Mouse (Mus musculus): ENCODE data around the gene Trim54. TPM values are rescaled to one million over a fixed set of nuclear protein-coding genes. Genes with fewer than 3 reads are reported as not detected.

Gene Trim54
- total and polyA plus RNA-seq, 3 experiments = not detected

- Histone ChIP-seq H3K4me1 (ENCODE audit: control insufficient read depth in 1 of 2, insufficient read depth in 2 of 2, low read length in 2 of 2) (no peaks in the 10 kb centered on the region), H3K79me2 (ENCODE audit: control insufficient read depth, insufficient read depth, low read length, poor library complexity) (no peaks in the 10 kb centered on the region), H3K27ac (ENCODE audit: control insufficient read depth, low read depth, low read length) (no peak overlapping the region), H3K36me3 (ENCODE audit: control insufficient read depth in 1 of 2, insufficient read depth in 2 of 2, low read length in 2 of 2) (no peaks in the 10 kb centered on the region), H3K9ac (ENCODE audit: control insufficient read depth, low read depth, low read length, poor library complexity, severe bottlenecking) (no peak overlapping the region), H3K9me3 (replicated peaks; ENCODE audit: insufficient read depth, low read length) (no peaks in the 10 kb centered on the region), H3K27me3 (ENCODE audit: control insufficient read depth in 1 of 2, insufficient read depth in 2 of 2, low read length in 2 of 2) (peaks cover 12 to 20% of the 10 kb centered on the region in 2 experiments), H3K4me3 (ENCODE audit: control insufficient read depth in 1 of 2, insufficient read depth in 1 of 2, low read depth in 2 of 2, low read length in 2 of 2) (0 out of 4 replicates have a peak overlapping the region, but pooled peaks of 1 of the 2 experiments have one; percentile 34)
- no peak for DNase-seq (ENCODE audit: low read depth, low spot score)
- TF ChIP-seq ELF1 (IDR thresholded peaks at IDR 0.05; ENCODE audit: low read depth, low read length) (no peak), MAZ (IDR thresholded peaks at IDR 0.05; ENCODE audit: low read depth, low read length) (no peak), MAFK (IDR thresholded peaks at IDR 0.05; ENCODE audit: borderline replicate concordance, low read depth, low read length) (no peak), ZKSCAN1 (IDR thresholded peaks at IDR 0.05; ENCODE audit: low read depth, low read length) (no peak), USF1 (IDR thresholded peaks at IDR 0.05; ENCODE audit: low read depth, low read length) (no peak), MYC (IDR thresholded peaks at IDR 0.05; ENCODE audit: low read depth, low read length) (no peak), RAD21 (IDR thresholded peaks at IDR 0.05; ENCODE audit: low read depth, low read length) (no peak)
Observed at GRCm38 (mm10) chr5:31094100-31094798, 22.3 kb upstream of the Trim54 start.

GRCm38 (mm10) chr5:31094799-31095691, 21.5 kb upstream of the Trim54 start:
- no peaks in the 10 kb centered on the region for H3K36me3 ChIP-seq (ENCODE audit: control insufficient read depth in 1 of 2, insufficient read depth in 2 of 2, low read length in 2 of 2)
- no peaks in the 10 kb centered on the region for H3K9me3 ChIP-seq (replicated peaks; ENCODE audit: insufficient read depth, low read length)
- no peak overlapping the region for H3K27ac ChIP-seq (ENCODE audit: control insufficient read depth, low read depth, low read length)
- peaks cover 7 to 12% of the 10 kb centered on the region in 2 experiments for H3K27me3 ChIP-seq (ENCODE audit: control insufficient read depth in 1 of 2, insufficient read depth in 2 of 2, low read length in 2 of 2)
- DNase-seq (ENCODE audit: low read depth, low spot score) = peak; percentile 65
- H3K9ac ChIP-seq (ENCODE audit: control insufficient read depth, low read depth, low read length, poor library complexity, severe bottlenecking) = 0 out of 2 replicates have a peak overlapping the region, but pooled peaks have one; percentile 15
- H3K4me3 ChIP-seq (ENCODE audit: control insufficient read depth in 1 of 2, insufficient read depth in 1 of 2, low read depth in 2 of 2, low read length in 2 of 2) = peak overlapping the region; percentile 7 to 34; a peak in 3 of 4 replicates
- no peaks in the 10 kb centered on the region for H3K79me2 ChIP-seq (ENCODE audit: control insufficient read depth, insufficient read depth, low read length, poor library complexity)
- peak; percentile 50; the same call in 1 of the 2 replicates for TF ChIP-seq BHLHE40 (IDR thresholded peaks at IDR 0.05; ENCODE audit: borderline replicate concordance, low read depth, low read length)
- TF ChIP-seq POLR2A (IDR thresholded peaks at IDR 0.05; ENCODE audit: control insufficient read depth in 1 of 2, insufficient read depth in 1 of 2, low read depth in 1 of 2, low read length in 2 of 2, poor library complexity in 1 of 2) = 0 out of 4 replicates have a peak, but pooled peaks of 1 of the 2 experiments have one; percentile 32
- no peak for TF ChIP-seq UBTF (IDR thresholded peaks at IDR 0.05; ENCODE audit: borderline replicate concordance, insufficient read depth, low read depth, low read length)
- no peaks in the 10 kb centered on the region for H3K4me1 ChIP-seq (ENCODE audit: control insufficient read depth in 1 of 2, insufficient read depth in 2 of 2, low read length in 2 of 2)
